8 mouse cellular contexts compared by ENCODE assay signal in genomic region chr3:89962059-89962750, GRCm38 (mm10). TPM values are rescaled to one million over a fixed set of nuclear protein-coding genes. Genes with fewer than 3 reads are reported as not detected.
DNase-seq lines count a peak whose midpoint lies in the region; ATAC-seq and TF ChIP-seq lines count a peak whose summit lies in the region.

No protein-coding gene starts in this region.

- H3K36me3 ChIP-seq in hindbrain, embryonic 14.5 days (replicated peaks; ENCODE audit: control insufficient read depth, insufficient read depth) = peaks cover 16% of the 10 kb centered on the region
- peaks cover 24% of the 10 kb centered on the region for H3K36me3 ChIP-seq in lung, embryonic 14.5 days (ENCODE audit: insufficient read depth)
- 0 out of 2 replicates have a peak, but pooled peaks cover 3% of the 10 kb centered on the region for H3K36me3 ChIP-seq in stomach, embryonic 16.5 days (ENCODE audit: control insufficient read depth, insufficient read depth, low read length)

- TF ChIP-seq CTCF in layer of hippocampus, adult 2 months (conservative IDR thresholded peaks at IDR 0.05) = no peak
- no peak for TF ChIP-seq CTCF in lung, embryonic 14.5 days (IDR thresholded peaks at IDR 0.05; ENCODE audit: low read depth)

- H3K27ac ChIP-seq in layer of hippocampus, adult 2 months = peak overlapping the region; percentile 96
- peak overlapping the region; percentile 90 for H3K27ac ChIP-seq in hindbrain, embryonic 14.5 days
- peak overlapping the region; percentile 97 for H3K27ac ChIP-seq in lung, embryonic 14.5 days (ENCODE audit: low read depth)
- peak overlapping the region; percentile 97 for H3K27ac ChIP-seq in stomach, embryonic 16.5 days (ENCODE audit: low read length)

- peak overlapping the region; percentile 93 for H3K9ac ChIP-seq in hindbrain, embryonic 14.5 days
- H3K9ac ChIP-seq in lung, embryonic 14.5 days = peak overlapping the region; percentile 93
- peak overlapping the region; percentile 97 for H3K9ac ChIP-seq in stomach, embryonic 16.5 days (ENCODE audit: low read length)

- no peak for DNase-seq in layer of hippocampus, adult 2 months (ENCODE audit: low spot score in 2 of 2)
- no peak for DNase-seq in layer of hippocampus, postnatal 25 days (ENCODE audit: extremely low spot score in 1 of 2, low spot score in 1 of 2)
- DNase-seq in adipocyte (ENCODE audit: low spot score) = peak; percentile 73
- peak; percentile 44 for DNase-seq in gastrocnemius, adult 18-20 months (ENCODE audit: low spot score)
- no peak for DNase-seq in hindbrain, embryonic 14.5 days (ENCODE audit: low spot score)
- DNase-seq in lung, embryonic 14.5 days = peak; percentile 44
- no peak for DNase-seq in layer of hippocampus, adult 18-20 months (ENCODE audit: low spot score in 2 of 2)

- peaks cover 42% of the 10 kb centered on the region for H3K4me1 ChIP-seq in hindbrain, embryonic 14.5 days (replicated peaks; ENCODE audit: control insufficient read depth, insufficient read depth, low read length)
- H3K4me1 ChIP-seq in lung, embryonic 14.5 days (ENCODE audit: insufficient read depth) = peaks cover 19% of the 10 kb centered on the region
- H3K4me1 ChIP-seq in stomach, embryonic 16.5 days (ENCODE audit: control insufficient read depth, insufficient read depth, low read length) = peaks cover 29% of the 10 kb centered on the region

- 9% methylated on average over 14 of the region's 14 CpGs for WGBS in hindbrain, embryonic 14.5 days
- 2% methylated on average over 14 of the region's 14 CpGs for WGBS in lung, embryonic 14.5 days
- WGBS in stomach, embryonic 16.5 days = 3% methylated on average over 14 of the region's 14 CpGs

- H3K4me2 ChIP-seq in hindbrain, embryonic 14.5 days (replicated peaks) = peak overlapping the region; percentile 95
- peak overlapping the region; percentile 89 for H3K4me2 ChIP-seq in lung, embryonic 14.5 days
- H3K4me2 ChIP-seq in stomach, embryonic 16.5 days (ENCODE audit: low read depth, low read length) = peak overlapping the region; percentile 99

- H3K9me3 ChIP-seq in hindbrain, embryonic 14.5 days (ENCODE audit: control insufficient read depth, low read length) = no peaks in the 10 kb centered on the region
- H3K9me3 ChIP-seq in lung, embryonic 14.5 days (ENCODE audit: low read depth, low read length) = no peaks in the 10 kb centered on the region
- no peaks in the 10 kb centered on the region for H3K9me3 ChIP-seq in stomach, embryonic 16.5 days (replicated peaks; ENCODE audit: control insufficient read depth, low read length)

- peak overlapping the region; percentile 91 for H3K4me3 ChIP-seq in layer of hippocampus, adult 2 months
- peak overlapping the region; percentile 92 for H3K4me3 ChIP-seq in hindbrain, embryonic 14.5 days (replicated peaks; ENCODE audit: low read length)
- peak overlapping the region; percentile 94 for H3K4me3 ChIP-seq in lung, embryonic 14.5 days (ENCODE audit: low read depth, low read length)
- H3K4me3 ChIP-seq in stomach, embryonic 16.5 days (replicated peaks; ENCODE audit: low read length) = peak overlapping the region; percentile 92

- no peak for ATAC-seq in hindbrain, embryonic 14.5 days (ENCODE audit: low FRiP score)
- ATAC-seq in lung, embryonic 14.5 days (ENCODE audit: insufficient read depth) = no peak
- ATAC-seq in stomach, embryonic 16.5 days (ENCODE audit: insufficient read depth, low FRiP score) = no peak

- H3K27me3 ChIP-seq in hindbrain, embryonic 14.5 days (ENCODE audit: control insufficient read depth, insufficient read depth, low read length) = no peaks in the 10 kb centered on the region
- H3K27me3 ChIP-seq in lung, embryonic 14.5 days (ENCODE audit: insufficient read depth, low read length) = no peaks in the 10 kb centered on the region
- H3K27me3 ChIP-seq in stomach, embryonic 16.5 days (ENCODE audit: control insufficient read depth, insufficient read depth, low read length) = no peaks in the 10 kb centered on the region

RNA-seq across cellular contexts. Expression of gene Atp8b2, which starts 1.1 kb away (rescaled TPM):
- 10 to 100 TPM; 79.1 to 94.6 TPM for total RNA-seq in layer of hippocampus, adult 2 months (2021)
- total RNA-seq in layer of hippocampus, postnatal 25 days (2021) = 10 to 100 TPM; 68.9 to 96.3 TPM
- total RNA-seq in gastrocnemius, adult 18-20 months (2021) = 1 to 10 TPM; 5.2 to 5.5 TPM
- 12.9 and 15.1 TPM in 2 replicates for polyA plus RNA-seq in hindbrain, embryonic 14.5 days (2014; fragmentation: Nextera tagmentation; extraction: Ambion mirVana)
- polyA plus RNA-seq in lung, embryonic 14.5 days (2014; fragmentation: Nextera tagmentation; extraction: Ambion mirVana) = 20.5 and 20.8 TPM in 2 replicates
- 11.6 and 12.3 TPM in 2 replicates for polyA plus RNA-seq in stomach, embryonic 16.5 days (2015; fragmentation: Nextera tagmentation; extraction: Ambion mirVana)
- 10 to 100 TPM; 88.0 to 91.6 TPM for total RNA-seq in layer of hippocampus, adult 18-20 months (2021)

RNA-seq across cellular contexts. Expression of gene Hax1, which starts 36.4 kb away (rescaled TPM):
- 10 to 100 TPM; 89.8 to 91.8 TPM for total RNA-seq in layer of hippocampus, adult 2 months (2021)
- 10 to 100 TPM; 75.8 to 94.9 TPM for total RNA-seq in layer of hippocampus, postnatal 25 days (2021)
- 10 to 100 TPM; 47.8 to 58.0 TPM for total RNA-seq in gastrocnemius, adult 18-20 months (2021)
- 105 and 108 TPM in 2 replicates for polyA plus RNA-seq in hindbrain, embryonic 14.5 days (2014; fragmentation: Nextera tagmentation; extraction: Ambion mirVana)
- 150 and 157 TPM in 2 replicates for polyA plus RNA-seq in lung, embryonic 14.5 days (2014; fragmentation: Nextera tagmentation; extraction: Ambion mirVana)
- polyA plus RNA-seq in stomach, embryonic 16.5 days (2015; fragmentation: Nextera tagmentation; extraction: Ambion mirVana) = 126 and 132 TPM in 2 replicates
- 10 to 100 TPM; 91.7 to 93.8 TPM for total RNA-seq in layer of hippocampus, adult 18-20 months (2021)

RNA-seq across cellular contexts. Expression of gene Il6ra, which starts 49.2 kb away (rescaled TPM):
- total RNA-seq in layer of hippocampus, adult 2 months (2021) = 1 to 10 TPM; 5.9 to 6.1 TPM
- total RNA-seq in layer of hippocampus, postnatal 25 days (2021) = 1 to 10 TPM; 4.9 to 5.6 TPM
- total RNA-seq in gastrocnemius, adult 18-20 months (2021) = 1 to 10 TPM; 3.1 to 7.2 TPM
- 0.83 and 1.0 TPM in 2 replicates for polyA plus RNA-seq in hindbrain, embryonic 14.5 days (2014; fragmentation: Nextera tagmentation; extraction: Ambion mirVana)
- 1.4 and 1.7 TPM in 2 replicates for polyA plus RNA-seq in lung, embryonic 14.5 days (2014; fragmentation: Nextera tagmentation; extraction: Ambion mirVana)
- 2.9 and 3.2 TPM in 2 replicates for polyA plus RNA-seq in stomach, embryonic 16.5 days (2015; fragmentation: Nextera tagmentation; extraction: Ambion mirVana)
- 1 to 10 TPM; 6.5 to 7.2 TPM for total RNA-seq in layer of hippocampus, adult 18-20 months (2021)

Comparison
In these comparisons a context has a peak if more than half of its experiments do, and no peak if none do; other contexts are left out.
1. DNase-seq: peak in adipocyte (single experiment), gastrocnemius, adult 18-20 months (single experiment) and lung, embryonic 14.5 days (single experiment); none in layer of hippocampus, adult 2 months (0 of 2), layer of hippocampus, postnatal 25 days (0 of 2), hindbrain, embryonic 14.5 days (single experiment) and layer of hippocampus, adult 18-20 months (0 of 2).
2. RNA of gene Atp8b2, which starts 1.1 kb away (total RNA-seq): 68.9 to 96.3 TPM in layer of hippocampus, postnatal 25 days, 79.1 to 94.6 TPM in layer of hippocampus, adult 2 months and 88.0 to 91.6 TPM in layer of hippocampus, adult 18-20 months; 5.2 to 5.5 TPM in gastrocnemius, adult 18-20 months; every median in the first group is over 10 times any median in the second.
3. Peak in every context shown above with its lines, with median percentiles within 50 percentile points of each other: H3K27ac ChIP-seq, H3K4me3 ChIP-seq, H3K4me2 ChIP-seq and H3K9ac ChIP-seq.